Mouse (Mus musculus): ENCODE data around the gene Bphl. TPM values are rescaled to one million over a fixed set of nuclear protein-coding genes. Genes with fewer than 3 reads are reported as not detected.

Bphl gene
- polyA plus RNA-seq (2014; fragmentation: Nextera tagmentation; extraction: Ambion mirVana) = 32.5 and 35.2 TPM in 2 replicates

DNA sequence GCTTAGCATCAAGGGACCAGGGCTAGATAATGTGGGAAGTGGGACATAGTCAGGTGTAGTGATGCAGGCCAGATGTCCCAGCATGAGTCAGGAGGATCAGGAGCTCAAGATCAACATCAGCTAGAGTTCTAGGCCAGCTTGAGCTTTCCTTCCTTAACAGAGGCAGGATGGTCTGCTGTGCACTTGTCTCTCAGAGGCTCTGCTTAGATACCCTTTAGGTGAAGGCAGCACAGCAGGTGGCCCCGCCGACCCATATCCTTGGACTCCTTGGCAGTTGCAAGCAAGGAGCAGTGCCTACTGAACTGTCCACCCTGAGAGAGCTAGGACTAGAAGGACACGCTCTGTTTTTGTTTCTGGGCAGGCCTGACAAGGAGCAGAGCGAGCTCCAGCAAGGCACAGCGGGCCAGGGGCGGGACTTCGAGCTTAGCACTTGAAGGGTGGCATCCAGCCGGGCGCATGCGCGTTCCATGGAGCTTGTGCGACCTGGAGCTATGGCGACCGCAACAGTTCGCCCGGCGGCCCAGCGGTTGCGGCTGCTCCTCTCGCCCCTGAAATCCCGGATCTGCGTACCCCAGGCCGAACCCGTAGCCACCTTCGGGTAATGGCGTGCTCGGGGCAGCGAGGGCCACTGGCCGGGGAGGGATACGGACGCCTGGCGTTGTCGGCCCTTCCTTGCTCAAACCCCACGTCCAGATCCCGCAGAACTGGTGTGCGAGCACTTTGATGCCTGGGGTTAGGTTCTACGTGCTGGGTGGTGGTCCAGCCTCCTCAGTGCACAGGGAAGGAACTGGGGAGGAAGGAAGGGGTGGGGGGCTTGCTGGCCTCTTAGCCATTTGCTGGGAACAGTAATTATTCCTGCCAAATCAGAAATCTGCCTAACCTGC lies at the start of gene Bphl:
Gene Bphl (plus strand): TSS at position 426 of the 884 bp plus-strand sequence.
- 1% methylated on average over 37 of the region's 37 CpGs for WGBS

DNA sequence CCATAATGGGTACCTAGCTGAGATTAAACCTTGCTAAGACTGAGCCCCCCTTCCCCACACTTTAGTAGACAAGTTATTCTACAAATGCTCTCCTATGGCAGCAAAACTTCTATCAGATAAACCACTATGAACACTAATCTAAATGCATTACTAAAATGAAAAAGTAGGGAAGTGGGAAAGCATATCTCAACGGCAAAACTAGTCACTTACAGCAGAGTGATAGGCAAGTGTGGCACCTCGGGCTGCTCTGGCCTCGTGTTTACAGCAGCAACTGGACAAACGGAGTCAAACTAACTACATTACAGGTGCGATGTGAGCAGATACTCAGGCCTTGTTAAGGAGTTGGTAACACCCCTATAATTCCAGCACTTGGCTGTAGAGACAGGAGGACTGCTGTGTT lies 47.8 kb upstream of the Bphl start:
- Histone ChIP-seq H3K4me3 (ENCODE audit: low read depth, low read length) (no peak overlapping the region), H3K4me1 (ENCODE audit: control insufficient read depth, insufficient read depth, low read length) (no peaks in the 10 kb centered on the region), H3K27ac (ENCODE audit: low read depth, low read length) (no peak overlapping the region), H3K9ac (ENCODE audit: low read length) (no peak overlapping the region), H3K36me3 (ENCODE audit: control insufficient read depth, insufficient read depth, low read length) (no peaks in the 10 kb centered on the region), H3K4me2 (no peak overlapping the region), H3K9me3 (ENCODE audit: control insufficient read depth, low read length) (no peaks in the 10 kb centered on the region), H3K27me3 (ENCODE audit: control insufficient read depth, insufficient read depth, low read length) (no peaks in the 10 kb centered on the region)
- DNase-seq (ENCODE audit: low spot score, missing footprints) (no peak), ATAC-seq (ENCODE audit: low FRiP score) (no peak)
- WGBS = 82% methylated on average over 5 of the region's 5 CpGs

More for the DNA sequence above, at the start of gene Bphl:
- H3K4me3 ChIP-seq (ENCODE audit: low read depth, low read length) = peak within 1 kb of the TSS; percentile 71
- peak; percentile 95 for ATAC-seq (ENCODE audit: low FRiP score)
- H3K9ac ChIP-seq (ENCODE audit: low read length) = peak within 1 kb of the TSS; percentile 96
- H3K36me3 ChIP-seq (ENCODE audit: control insufficient read depth, insufficient read depth, low read length) = no peaks in the 10 kb centered on the region; the same call in 1 of the 2 replicates
- H3K27me3 ChIP-seq (ENCODE audit: control insufficient read depth, insufficient read depth, low read length) = no peaks in the 10 kb centered on the region
- H3K4me2 ChIP-seq = peak within 1 kb of the TSS; percentile 81
- peak; percentile 99 for DNase-seq (ENCODE audit: low spot score, missing footprints)
- 0 out of 2 replicates have a peak, but pooled peaks cover 3% of the 10 kb centered on the region for H3K9me3 ChIP-seq (ENCODE audit: control insufficient read depth, low read length)
- peaks cover 13% of the 10 kb centered on the region for H3K4me1 ChIP-seq (ENCODE audit: control insufficient read depth, insufficient read depth, low read length)
- H3K27ac ChIP-seq (ENCODE audit: low read depth, low read length) = peak within 1 kb of the TSS; percentile 63

DNA sequence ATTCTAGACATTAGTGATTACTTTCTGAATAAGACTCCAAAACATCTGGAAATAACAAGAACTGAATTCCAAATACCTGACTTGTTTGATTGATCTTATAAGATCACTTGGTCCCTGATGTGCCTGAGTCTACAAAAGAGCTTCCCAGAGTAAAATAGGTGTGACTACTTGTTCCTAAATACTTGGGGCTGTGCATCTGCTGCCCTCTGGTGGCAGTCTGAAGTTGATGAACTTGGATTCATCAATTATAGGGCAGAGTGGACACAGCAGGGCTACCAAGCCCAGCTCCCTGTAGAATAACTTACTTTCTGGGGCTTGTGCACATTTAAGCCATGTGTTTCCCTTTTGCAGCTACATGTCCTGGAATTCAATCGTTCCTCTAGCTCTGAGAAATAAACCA lies 42.2 kb upstream of the Bphl start:
- H3K9me3 ChIP-seq (ENCODE audit: control insufficient read depth, low read length) = no peaks in the 10 kb centered on the region
- H3K9ac ChIP-seq (ENCODE audit: low read length) = no peak overlapping the region
- no peaks in the 10 kb centered on the region for H3K27me3 ChIP-seq (ENCODE audit: control insufficient read depth, insufficient read depth, low read length)
- no peak overlapping the region for H3K4me3 ChIP-seq (ENCODE audit: low read depth, low read length)
- 40% methylated on average over 1 of the region's 1 CpGs for WGBS
- H3K27ac ChIP-seq (ENCODE audit: low read depth, low read length) = no peak overlapping the region
- no peaks in the 10 kb centered on the region for H3K4me1 ChIP-seq (ENCODE audit: control insufficient read depth, insufficient read depth, low read length)
- no peaks in the 10 kb centered on the region for H3K36me3 ChIP-seq (ENCODE audit: control insufficient read depth, insufficient read depth, low read length)
- peak; percentile 92 for DNase-seq (ENCODE audit: low spot score, missing footprints)
- ATAC-seq (ENCODE audit: low FRiP score) = peak; percentile 50; the same call in 1 of the 2 replicates
- no peak overlapping the region for H3K4me2 ChIP-seq

DNA sequence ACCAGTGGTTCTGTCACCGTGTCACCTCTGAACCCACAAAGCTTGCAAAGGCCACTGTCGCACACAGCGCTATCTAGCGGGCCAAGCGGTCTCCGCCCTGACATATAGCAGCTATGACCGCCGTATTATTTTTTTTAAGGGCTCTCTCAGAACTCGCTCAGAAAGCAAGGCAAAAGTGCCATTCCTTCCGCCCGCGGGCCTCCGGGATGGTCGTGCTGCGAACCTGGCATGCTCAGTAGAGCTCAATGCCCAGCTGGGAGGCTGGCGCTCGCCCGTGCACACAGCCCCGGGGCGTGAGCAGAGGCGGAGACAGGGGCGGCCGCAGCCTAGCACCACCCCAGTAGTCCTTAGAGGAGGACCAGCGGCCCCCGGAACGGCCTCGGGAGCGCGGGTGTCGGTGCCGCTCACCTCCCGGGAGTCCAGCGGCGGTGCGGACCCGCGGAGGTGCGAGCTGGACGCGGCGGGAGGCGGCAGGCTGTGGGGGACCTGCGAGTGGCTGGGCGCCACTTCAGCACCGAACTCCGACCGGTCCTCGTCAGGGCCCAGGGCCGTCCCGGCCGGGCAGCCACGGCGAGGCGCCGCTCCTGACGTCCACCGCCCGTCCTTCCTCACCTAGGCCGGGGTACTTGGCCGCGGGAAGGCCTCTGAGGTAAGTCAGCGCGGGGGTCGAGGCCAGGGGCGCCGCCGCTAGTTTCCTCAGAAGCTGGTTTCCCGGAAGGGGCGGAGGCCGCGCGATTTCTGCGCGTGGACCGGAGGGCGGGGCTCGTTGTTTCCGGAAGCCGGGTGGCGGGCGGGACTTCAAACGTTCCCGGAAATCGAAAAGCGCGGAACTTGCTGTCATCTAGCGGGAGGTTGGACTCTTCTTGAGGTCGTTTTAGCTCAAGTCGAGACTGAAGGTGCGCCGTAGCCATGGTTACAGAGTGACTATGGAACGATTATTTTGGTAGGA lies 35.1 kb upstream of the Bphl start, which contains the start of the genes Ripk1 and Serpinb6a:
Gene Ripk1 (plus strand): TSS at position 306 of the 949 bp plus-strand sequence.
Gene Serpinb6a (minus strand): TSS at position 737 of the 949 bp plus-strand sequence.
- Histone ChIP-seq H3K4me1 (ENCODE audit: control insufficient read depth, insufficient read depth, low read length) (0 out of 2 replicates have a peak, but pooled peaks cover 8% of the 10 kb centered on the region), H3K9me3 (ENCODE audit: control insufficient read depth, low read length) (no peaks in the 10 kb centered on the region), H3K27me3 (ENCODE audit: control insufficient read depth, insufficient read depth, low read length) (no peaks in the 10 kb centered on the region), H3K4me3 (ENCODE audit: low read depth, low read length) (peak within 1 kb of the TSS; percentile 93), H3K27ac (ENCODE audit: low read depth, low read length) (peak within 1 kb of the TSS; percentile 59; the same call in 1 of the 2 replicates), H3K36me3 (ENCODE audit: control insufficient read depth, insufficient read depth, low read length) (no peaks in the 10 kb centered on the region), H3K9ac (ENCODE audit: low read length) (peak within 1 kb of the TSS; percentile 88), H3K4me2 (peak within 1 kb of the TSS; percentile 66)
- DNase-seq (ENCODE audit: low spot score, missing footprints) (peak; percentile 98), ATAC-seq (ENCODE audit: low FRiP score) (peak; percentile 95)
- under 1% methylated on average over 92 of the region's 92 CpGs for WGBS

DNA sequence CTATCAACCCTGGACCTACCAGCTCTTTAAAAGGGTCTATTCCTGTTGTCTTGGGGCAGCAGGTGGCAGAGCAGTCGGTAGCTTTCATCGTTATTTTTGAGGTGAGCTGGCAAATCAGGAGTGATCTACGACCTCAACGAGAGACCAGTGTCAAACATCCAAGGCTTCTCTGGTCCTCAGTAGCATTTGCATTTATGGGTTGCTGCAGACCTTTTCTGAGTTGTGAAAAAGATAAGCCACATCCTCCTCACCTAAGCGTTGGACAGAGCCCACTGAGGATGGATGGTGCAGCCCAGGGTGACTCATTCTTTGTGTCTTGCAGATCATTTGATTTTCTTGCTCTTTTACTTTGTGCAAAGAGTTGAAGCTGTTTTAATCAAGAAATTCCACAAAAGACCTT lies 34.3 kb upstream of the Bphl start:
- Histone ChIP-seq H3K9ac (ENCODE audit: low read length) (peak overlapping the region; percentile 88), H3K9me3 (ENCODE audit: control insufficient read depth, low read length) (no peaks in the 10 kb centered on the region), H3K4me3 (ENCODE audit: low read depth, low read length) (peak overlapping the region; percentile 93), H3K4me1 (ENCODE audit: control insufficient read depth, insufficient read depth, low read length) (0 out of 2 replicates have a peak, but pooled peaks cover 8% of the 10 kb centered on the region), H3K27me3 (ENCODE audit: control insufficient read depth, insufficient read depth, low read length) (no peaks in the 10 kb centered on the region), H3K4me2 (peak overlapping the region; percentile 66), H3K36me3 (ENCODE audit: control insufficient read depth, insufficient read depth, low read length) (no peaks in the 10 kb centered on the region), H3K27ac (ENCODE audit: low read depth, low read length) (no peak overlapping the region)
- 5% methylated on average over 5 of the region's 5 CpGs for WGBS
- ATAC-seq (ENCODE audit: low FRiP score) = no peak; the same call in 1 of the 2 replicates
- DNase-seq (ENCODE audit: low spot score, missing footprints) = peak; percentile 86

DNA sequence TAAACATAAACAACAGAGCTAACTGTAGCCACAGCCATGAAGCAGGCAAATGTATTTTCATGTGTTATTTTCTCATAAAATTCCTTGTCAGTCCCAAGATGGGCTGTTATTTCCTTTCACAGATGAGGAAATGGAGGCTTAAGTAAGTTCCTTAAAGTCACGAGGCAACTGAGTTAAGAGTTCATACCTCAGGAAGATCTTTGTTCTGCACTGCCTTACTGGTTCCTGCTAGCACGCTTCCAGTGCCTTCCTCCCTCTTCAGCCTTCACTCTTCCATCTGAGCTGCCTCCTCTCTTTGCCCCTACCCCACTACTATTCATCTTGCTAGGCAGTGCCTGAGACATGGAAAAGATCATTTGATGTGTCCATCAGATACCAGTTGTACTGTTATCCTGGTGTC lies 30.2 kb upstream of the Bphl start:
- DNase-seq (ENCODE audit: low spot score, missing footprints) (no peak), ATAC-seq (ENCODE audit: low FRiP score) (no peak)
- Histone ChIP-seq H3K9ac (ENCODE audit: low read length) (no peak overlapping the region), H3K27me3 (ENCODE audit: control insufficient read depth, insufficient read depth, low read length) (no peaks in the 10 kb centered on the region), H3K27ac (ENCODE audit: low read depth, low read length) (no peak overlapping the region), H3K9me3 (ENCODE audit: control insufficient read depth, low read length) (no peaks in the 10 kb centered on the region), H3K36me3 (ENCODE audit: control insufficient read depth, insufficient read depth, low read length) (no peaks in the 10 kb centered on the region), H3K4me1 (ENCODE audit: control insufficient read depth, insufficient read depth, low read length) (0 out of 2 replicates have a peak, but pooled peaks cover 4% of the 10 kb centered on the region), H3K4me3 (ENCODE audit: low read depth, low read length) (no peak overlapping the region), H3K4me2 (no peak overlapping the region)
- WGBS = 89% methylated on average over 2 of the region's 2 CpGs

DNA sequence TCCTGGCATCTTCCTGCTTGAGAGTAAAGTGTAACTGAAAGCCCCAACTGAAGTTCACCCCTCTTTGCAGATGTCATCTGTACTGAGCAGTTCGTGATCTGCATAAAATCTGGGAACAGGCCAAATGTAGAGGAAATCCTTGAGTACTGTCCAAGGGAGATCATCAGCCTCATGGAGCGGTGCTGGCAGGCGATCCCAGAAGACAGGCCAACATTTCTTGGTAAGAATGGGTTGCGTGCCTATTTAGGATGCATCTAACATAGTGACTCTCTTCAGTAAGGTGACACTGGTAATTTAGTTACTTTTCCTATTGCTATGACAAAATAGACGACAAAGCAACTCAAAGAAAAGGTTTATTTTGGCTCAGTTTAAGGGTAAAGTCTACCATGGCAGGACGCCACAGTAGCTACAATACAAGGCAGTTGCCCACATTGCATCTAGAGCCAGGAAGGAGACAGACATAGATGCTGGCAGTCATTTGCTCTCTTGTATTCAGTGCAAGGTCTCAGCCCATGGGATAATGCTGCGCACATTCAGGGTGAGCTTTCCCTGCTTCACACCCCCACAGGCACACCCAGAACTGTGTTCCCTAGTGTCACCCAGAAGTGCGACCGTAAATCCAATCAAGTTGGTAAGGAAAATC lies 20.3 kb upstream of the Bphl start:
- H3K36me3 ChIP-seq (ENCODE audit: control insufficient read depth, insufficient read depth, low read length) = no peaks in the 10 kb centered on the region
- DNase-seq (ENCODE audit: low spot score, missing footprints) = no peak
- ATAC-seq (ENCODE audit: low FRiP score) = no peak
- H3K4me1 ChIP-seq (ENCODE audit: control insufficient read depth, insufficient read depth, low read length) = no peaks in the 10 kb centered on the region
- 95% methylated on average over 9 of the region's 9 CpGs for WGBS
- no peaks in the 10 kb centered on the region for H3K9me3 ChIP-seq (ENCODE audit: control insufficient read depth, low read length)
- no peak overlapping the region for H3K9ac ChIP-seq (ENCODE audit: low read length)
- no peak overlapping the region for H3K4me3 ChIP-seq (ENCODE audit: low read depth, low read length)
- no peak overlapping the region for H3K4me2 ChIP-seq
- no peak overlapping the region for H3K27ac ChIP-seq (ENCODE audit: low read depth, low read length)
- no peaks in the 10 kb centered on the region for H3K27me3 ChIP-seq (ENCODE audit: control insufficient read depth, insufficient read depth, low read length)

DNA sequence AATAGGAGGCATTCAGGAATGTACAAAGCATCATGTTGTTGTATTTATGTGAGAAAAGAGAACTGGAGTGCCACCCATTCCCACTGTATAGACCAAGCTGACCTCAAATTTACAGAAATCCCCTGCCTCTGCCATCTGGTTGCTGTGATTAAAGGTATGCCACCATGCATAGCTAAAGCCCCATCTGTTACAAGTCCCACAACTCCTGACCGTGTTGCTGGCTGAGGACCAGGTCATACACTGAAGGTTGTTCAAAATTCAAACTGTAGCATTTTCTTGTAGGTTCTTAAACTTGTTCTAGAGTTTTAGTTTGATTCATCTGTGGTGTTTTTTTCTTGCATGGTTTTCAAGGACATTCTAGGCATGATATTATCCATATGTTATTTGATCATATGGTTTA lies 18.9 kb upstream of the Bphl start:
- Histone ChIP-seq H3K4me2 (no peak overlapping the region), H3K4me3 (ENCODE audit: low read depth, low read length) (no peak overlapping the region), H3K9ac (ENCODE audit: low read length) (no peak overlapping the region), H3K4me1 (ENCODE audit: control insufficient read depth, insufficient read depth, low read length) (no peaks in the 10 kb centered on the region), H3K27me3 (ENCODE audit: control insufficient read depth, insufficient read depth, low read length) (no peaks in the 10 kb centered on the region), H3K9me3 (ENCODE audit: control insufficient read depth, low read length) (no peaks in the 10 kb centered on the region), H3K36me3 (ENCODE audit: control insufficient read depth, insufficient read depth, low read length) (no peaks in the 10 kb centered on the region), H3K27ac (ENCODE audit: low read depth, low read length) (no peak overlapping the region)
- ATAC-seq (ENCODE audit: low FRiP score) (no peak), DNase-seq (ENCODE audit: low spot score, missing footprints) (no peak)
- 87% methylated on average over 1 of the region's 1 CpGs for WGBS
